Mouse (Mus musculus) 3T3-L1 (cell line): Measurements from ENCODE around the gene Polr3g.
A peak's percentile ranks its signal among the peaks of the same experiment; 100 is the strongest.
"Not testable (repeated sequence)": the region's sequence is repeated elsewhere in the genome, so short reads cannot be mapped to it uniquely, and the experiment has no call there.

ENCODE experiments used
- DNase-seq: peaks from one replicate; pipeline ENCODE4 v3.0.0-alpha.2; 2015; ENCODE audit warnings: low read depth, low spot score

The Polr3g gene

GRCm38 (mm10) chr13:81689587-81689986 is 21.2 kb downstream of the Polr3g start:
- no peak for DNase-seq

- DNase-seq = peak; percentile 91
These were observed 25.9 kb downstream of the Polr3g start for GRCm38 (mm10) chr13:81684884-81685283.

DNA sequence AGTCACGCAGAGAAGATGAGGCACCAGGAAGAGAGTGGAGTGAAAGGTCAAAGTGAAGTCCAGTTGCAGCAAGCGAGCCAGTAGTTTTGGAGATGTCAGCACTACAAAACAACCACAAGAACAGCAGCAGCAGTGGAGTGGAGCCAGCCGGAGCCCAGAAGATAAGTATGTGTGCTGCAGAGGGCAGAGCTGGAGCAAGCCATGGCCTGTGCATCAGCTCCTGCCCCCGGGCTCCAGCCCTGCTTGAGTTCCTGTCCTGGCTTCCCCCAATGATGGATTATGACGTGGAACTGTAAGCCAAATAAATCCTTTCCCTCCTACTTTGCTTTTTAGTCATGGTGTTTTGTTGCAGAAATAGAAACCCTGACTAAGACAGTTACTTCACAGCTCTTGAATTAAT is 26.6 kb downstream of the Polr3g start:
- DNase-seq = peak; percentile 86

- DNase-seq = peak; percentile 21
These were observed 27.7 kb downstream of the Polr3g start for GRCm38 (mm10) chr13:81683107-81683506.

GRCm38 (mm10) chr13:81675333-81675732 is 35.5 kb downstream of the Polr3g start:
- no peak for DNase-seq

GRCm38 (mm10) chr13:81667713-81668112 is 43.1 kb downstream of the Polr3g start:
- no peak for DNase-seq

DNA sequence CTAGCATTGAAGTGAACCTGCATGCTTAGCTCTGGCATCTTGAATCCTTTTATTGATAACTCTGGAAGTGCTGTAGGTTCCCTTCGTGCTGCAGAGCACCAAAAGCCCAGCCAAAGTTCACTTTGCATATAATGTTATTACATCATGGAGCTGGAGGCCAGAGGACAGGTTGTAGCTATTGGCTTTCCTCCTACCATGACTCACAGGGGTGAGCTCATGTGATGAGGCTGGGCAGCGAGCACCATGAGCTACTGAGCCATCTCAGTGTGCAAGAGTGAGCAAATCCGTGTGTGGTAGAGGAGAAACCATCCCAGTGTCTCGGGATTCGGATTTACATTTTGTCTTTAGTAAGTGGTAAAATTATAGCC is 46.5 kb downstream of the Polr3g start:
- peak; percentile 74 for DNase-seq

- no peak for DNase-seq
These were observed 47.1 kb downstream of the Polr3g start for GRCm38 (mm10) chr13:81663566-81664330.

DNA sequence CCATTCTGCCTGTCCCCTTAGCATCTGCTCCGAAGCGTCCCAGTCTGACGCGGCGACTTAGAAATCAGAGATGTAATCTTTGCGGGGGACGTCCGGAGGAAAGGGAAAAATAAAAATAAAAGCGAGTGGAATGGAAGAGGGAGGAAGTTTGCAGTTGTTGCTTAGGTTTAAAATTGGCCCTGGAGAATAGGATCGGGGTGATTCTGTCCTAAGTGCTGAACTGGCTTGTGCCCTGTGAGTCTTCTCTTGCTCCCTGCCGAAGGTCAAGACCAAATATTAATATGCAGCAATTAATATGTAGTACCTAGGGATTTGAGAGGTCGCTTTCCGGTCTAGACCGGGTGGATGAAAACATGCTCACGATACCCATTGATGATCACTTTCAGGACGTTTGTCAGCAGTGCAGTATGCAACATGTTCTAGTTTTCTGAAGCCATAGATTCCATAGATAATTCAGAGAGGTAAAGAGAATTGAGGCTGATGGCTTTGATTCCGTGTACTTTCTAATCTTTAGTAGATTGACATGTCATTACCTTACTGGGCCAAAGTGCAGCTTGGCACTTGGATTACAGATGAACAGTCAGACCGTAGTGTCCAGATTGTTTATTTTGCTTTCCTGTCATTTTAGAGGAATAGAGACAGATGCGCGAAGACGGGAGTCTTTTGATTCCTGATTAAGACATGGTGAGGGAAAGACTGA is 52.6 kb downstream of the Polr3g start:
- DNase-seq = peak; percentile 51

- peak; percentile 82 for DNase-seq
These were observed 53.3 kb downstream of the Polr3g start, which contains the start of gene Lysmd3 for GRCm38 (mm10) chr13:81657351-81658052. Gene Lysmd3, plus strand, starts transcription at chr13:81657663.

- no peak for DNase-seq
These were observed 53.8 kb downstream of the Polr3g start for GRCm38 (mm10) chr13:81657008-81657350.

GRCm38 (mm10) chr13:81656091-81656850 is 54.5 kb downstream of the Polr3g start:
- no peak for DNase-seq

- not testable (repeated sequence) for DNase-seq
These were observed 60.4 kb downstream of the Polr3g start for GRCm38 (mm10) chr13:81650382-81650781.

- no peak for DNase-seq
These were observed 64.5 kb downstream of the Polr3g start for GRCm38 (mm10) chr13:81646348-81646747.

DNA sequence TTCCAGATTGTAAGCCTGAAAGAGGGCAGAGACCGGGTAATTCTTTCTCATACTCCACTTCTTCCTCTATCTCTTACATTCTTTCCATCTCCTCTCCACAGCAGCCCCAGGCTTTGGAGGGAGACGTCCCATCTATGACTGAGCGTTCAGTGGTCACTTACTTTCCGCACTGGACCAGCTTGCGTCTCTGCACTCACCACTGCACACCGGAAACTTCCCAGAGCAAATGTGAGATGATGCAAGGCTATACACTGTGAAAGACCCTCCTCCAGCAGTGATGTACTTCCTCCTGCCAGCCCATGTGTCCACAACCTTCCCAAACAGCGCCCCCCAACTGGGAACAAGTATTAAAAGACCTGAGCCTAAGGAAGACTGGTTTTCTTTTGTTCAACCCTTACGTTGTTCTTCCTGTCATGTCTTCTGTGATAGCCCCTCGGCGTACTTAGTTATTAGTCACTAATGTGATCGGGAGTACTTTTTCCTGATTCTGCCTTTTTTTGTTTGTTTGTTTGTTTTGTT is 66.7 kb downstream of the Polr3g start:
- DNase-seq = no peak

DNA sequence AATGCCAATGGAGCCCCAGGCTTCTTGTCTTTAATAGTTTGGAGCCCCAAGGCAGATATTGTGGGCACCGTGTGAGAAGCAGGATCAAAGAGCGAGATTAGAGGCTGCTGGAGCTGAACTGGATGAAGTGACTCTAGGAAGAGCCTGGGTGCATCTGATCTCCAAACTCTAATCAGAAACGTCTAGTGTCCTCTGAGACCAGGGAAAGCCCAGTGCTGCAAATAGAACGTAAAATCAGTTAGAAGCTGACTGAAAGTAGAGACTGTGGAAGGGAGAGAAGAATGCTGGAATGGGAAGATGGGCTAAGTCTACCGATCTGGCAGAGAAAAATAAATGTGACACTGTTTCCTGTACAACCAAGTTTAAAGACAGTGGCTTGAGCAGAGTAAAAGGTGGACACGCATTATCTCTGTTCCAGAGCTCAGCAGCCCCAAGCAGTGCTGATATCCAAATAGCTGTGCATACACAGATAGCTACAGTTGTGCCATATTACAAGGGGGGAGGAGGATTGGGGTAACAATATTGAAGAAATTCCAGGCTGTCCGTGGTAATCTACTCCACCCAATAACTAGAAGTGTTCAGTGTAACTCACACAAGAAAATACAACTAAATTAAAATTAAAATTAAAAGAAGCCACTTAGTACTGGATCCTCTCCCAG is 68.2 kb downstream of the Polr3g start:
- no peak for DNase-seq

- DNase-seq = peak; percentile 88
These were observed 69.3 kb downstream of the Polr3g start for GRCm38 (mm10) chr13:81641289-81642045.

- DNase-seq = peak; percentile 45
These were observed 69.9 kb downstream of the Polr3g start for GRCm38 (mm10) chr13:81640881-81641280.

GRCm38 (mm10) chr13:81639624-81640023 is 71.2 kb downstream of the Polr3g start:
- no peak for DNase-seq

GRCm38 (mm10) chr13:81632720-81633415 is 77.9 kb downstream of the Polr3g start, which contains the start of gene Adgrv1:
Gene Adgrv1, minus strand, starts transcription at chr13:81633154.
- no peak for DNase-seq
